Mouse (Mus musculus): Measurements from ENCODE around the gene Cd209a.
"Not testable (repeated sequence)": the region's sequence is repeated elsewhere in the genome, so short reads cannot be mapped to it uniquely, and the experiment has no call there.

The Cd209a gene

GRCm38 (mm10) chr8:3748761-3749160 is at the start of gene Cd209a:
TSS of gene Cd209a (minus strand) at chr8:3748984.
- no peak for DNase-seq

GRCm38 (mm10) chr8:3768641-3769040 is 19.9 kb upstream of the Cd209a start:
- not testable (repeated sequence) for DNase-seq

GRCm38 (mm10) chr8:3754261-3754850 is 5.6 kb upstream of the Cd209a start:
- peak; percentile 71 for DNase-seq

GRCm38 (mm10) chr8:3736947-3737346 is 11.8 kb downstream of the Cd209a start:
- DNase-seq: no peak

GRCm38 (mm10) chr8:3735599-3735998 is 13.2 kb downstream of the Cd209a start:
- no peak for DNase-seq

GRCm38 (mm10) chr8:3734084-3734483 is 14.7 kb downstream of the Cd209a start:
- DNase-seq: no peak

GRCm38 (mm10) chr8:3721041-3721440 is 27.7 kb downstream of the Cd209a start:
- DNase-seq: no peak

- DNase-seq: no peak
Measured at GRCm38 (mm10) chr8:3720551-3720950, 28.2 kb downstream of the Cd209a start, which contains the start of gene Clec4g. TSS of gene Clec4g (minus strand) at chr8:3720651.

GRCm38 (mm10) chr8:3718559-3718958 is 30.2 kb downstream of the Cd209a start:
- peak; percentile 66 for DNase-seq

- DNase-seq: no peak
Measured at GRCm38 (mm10) chr8:3717321-3717954, 31.3 kb downstream of the Cd209a start.

- DNase-seq: no peak
Measured at GRCm38 (mm10) chr8:3711646-3712045, 37.1 kb downstream of the Cd209a start.

- DNase-seq: no peak
Measured at GRCm38 (mm10) chr8:3710312-3710711, 38.5 kb downstream of the Cd209a start.

GRCm38 (mm10) chr8:3707611-3708010 is 41.2 kb downstream of the Cd209a start:
- DNase-seq: no peak

- peak; percentile 16 for DNase-seq
Measured at GRCm38 (mm10) chr8:3705711-3706110, 43.1 kb downstream of the Cd209a start.

- DNase-seq: no peak
Measured at GRCm38 (mm10) chr8:3701491-3701890, 47.3 kb downstream of the Cd209a start.

GRCm38 (mm10) chr8:3694121-3694520 is 54.7 kb downstream of the Cd209a start, which contains the start of gene Fcer2a:
TSS of gene Fcer2a (minus strand) at chr8:3694175.
- DNase-seq: no peak

All from retina, postnatal 1 day (tissue).